Mouse (Mus musculus) heart, embryonic 11.5 days (tissue): ENCODE results near the gene Dapk1. TPM values are rescaled to one million over a fixed set of nuclear protein-coding genes. Genes with fewer than 3 reads are reported as not detected.

Experiments used
- ATAC-seq: fragments of 200-750 bp; cut with Nextera tagmentation; replicated peaks from 2 replicates; pipeline ENCODE4 v1.8.0; 2017; ENCODE audit warnings: moderate library complexity; ENCODE audit not compliant: insufficient number of reproducible peaks, low FRiP score, low TSS enrichment
- H3K27ac ChIP-seq: fragments of 300-500 bp; sonication (generic); 2 replicates; pipeline ENCODE4 v1.5.1; 2014; ENCODE audit warnings: mild to moderate bottlenecking, low read depth, low read length
- H3K27me3 ChIP-seq: fragments of 300-500 bp; sonication (generic); 2 replicates; pipeline ENCODE4 v1.6.1; 2014; ENCODE audit warnings: mild to moderate bottlenecking, low read length, mixed read lengths; ENCODE audit not compliant: control insufficient read depth, insufficient read depth
- H3K36me3 ChIP-seq: fragments of 300-500 bp; sonication (generic); 2 replicates; pipeline ENCODE4 v1.6.1; 2014; ENCODE audit warnings: mild to moderate bottlenecking, low read length, moderate library complexity, mixed read lengths; ENCODE audit not compliant: control insufficient read depth, insufficient read depth
- H3K4me1 ChIP-seq: fragments of 300-500 bp; sonication (generic); 2 replicates; pipeline ENCODE4 v1.6.1; 2014; ENCODE audit warnings: low read length; ENCODE audit not compliant: control insufficient read depth, insufficient read depth
- H3K4me2 ChIP-seq: fragments of 300-500 bp; sonication (generic); 2 replicates; pipeline ENCODE4 v1.6.1; 2014; ENCODE audit warnings: mild to moderate bottlenecking, moderate library complexity
- H3K4me3 ChIP-seq: fragments of 300-500 bp; sonication (generic); 2 replicates; pipeline ENCODE4 v1.5.1; 2014; ENCODE audit warnings: low read depth, low read length
- H3K9ac ChIP-seq: fragments of 300-500 bp; sonication (generic); 2 replicates; pipeline ENCODE4 v1.6.1; 2014; ENCODE audit warnings: mild to moderate bottlenecking, low read depth, low read length, moderate library complexity
- H3K9me3 ChIP-seq: fragments of 300-500 bp; sonication (generic); replicated peaks from 2 replicates; pipeline ENCODE4 v1.6.1; 2016; ENCODE audit warnings: low read length; ENCODE audit not compliant: control insufficient read depth
- WGBS: fragments of 180-500 bp; shearing (Covaris S2); extraction: QIAGEN DNeasy Blood & Tissue Kit; methylation state at CpG from one replicate; pipeline ENCODE4 v1.1.7; 2014; ENCODE audit not compliant: insufficient replicate concordance; 5-methylcytosine and 5-hydroxymethylcytosine counted together
- polyA plus RNA-seq: library from polyadenylated mRNA; unstranded; fragments of >200 nt; fragmentation: Nextera tagmentation; extraction: Ambion mirVana; gene quantifications from 2 replicates; pipeline ENCODE4 v1.2.1, GENCODE M21; 2014

The Dapk1 gene
- polyA plus RNA-seq, 1 experiment from 2014 or later = 9.8 TPM

GRCm38 (mm10) chr13:60696323-60696722, 94.6 kb downstream of the Dapk1 start:
- Histone ChIP-seq H3K4me1 (peaks cover 14% of the 10 kb centered on the region), H3K27me3 (no peaks in the 10 kb centered on the region), H3K4me3 (no peak overlapping the region), H3K4me2 (no peak overlapping the region), H3K27ac (no peak overlapping the region), H3K36me3 (no peaks in the 10 kb centered on the region), H3K9ac (no peak overlapping the region), H3K9me3 (no peaks in the 10 kb centered on the region; the same call in 1 of the 2 replicates)
- 80% methylated on average over 14 of the region's 14 CpGs for WGBS
- ATAC-seq = no peak

DNA sequence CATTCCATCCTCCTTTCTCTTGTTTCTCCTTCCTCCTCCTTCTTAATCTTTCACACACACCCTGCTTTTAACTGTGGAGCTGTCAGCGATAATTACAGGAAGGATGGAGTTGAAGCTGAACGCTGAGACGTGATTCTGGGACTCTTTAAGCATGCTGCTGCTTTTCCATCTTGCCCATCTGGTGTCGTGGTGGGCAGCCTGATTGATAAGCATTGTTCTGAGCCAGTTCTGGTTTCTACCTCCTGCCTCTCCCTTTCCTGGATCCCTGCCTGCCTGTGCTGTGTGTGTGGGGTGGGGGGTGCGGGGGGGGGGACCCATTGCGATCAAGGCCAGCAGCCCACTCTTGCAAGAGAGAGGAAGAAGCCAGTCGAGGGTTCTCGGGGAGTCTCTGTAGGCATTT, 95.0 kb downstream of the Dapk1 start:
- Histone ChIP-seq H3K4me2 (no peak overlapping the region), H3K9me3 (no peaks in the 10 kb centered on the region; the same call in 1 of the 2 replicates), H3K36me3 (no peaks in the 10 kb centered on the region), H3K4me3 (no peak overlapping the region), H3K4me1 (peaks cover 14% of the 10 kb centered on the region), H3K27ac (no peak overlapping the region), H3K9ac (no peak overlapping the region), H3K27me3 (no peaks in the 10 kb centered on the region)
- no peak for ATAC-seq
- WGBS = 54% methylated on average over 8 of the region's 8 CpGs

DNA sequence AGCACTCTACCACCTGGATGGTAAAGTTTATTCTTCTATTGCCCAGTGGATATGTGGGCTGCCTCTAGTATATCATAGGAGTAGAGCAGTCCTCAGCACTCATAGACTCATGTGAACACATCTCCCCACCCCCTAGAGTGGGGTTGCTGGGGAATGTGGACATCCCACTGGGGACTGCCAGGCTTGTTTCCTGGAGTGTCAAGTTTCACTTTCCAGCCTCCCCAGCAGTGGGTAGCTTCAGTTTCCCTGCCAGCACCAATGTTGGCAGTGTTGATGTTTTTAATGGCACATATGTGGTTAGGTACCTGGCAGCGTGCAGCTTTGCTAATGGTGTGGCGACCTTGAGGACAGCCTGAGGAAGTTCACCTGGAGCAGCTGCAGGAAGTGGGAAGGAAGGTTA, 96.3 kb downstream of the Dapk1 start:
- Histone ChIP-seq H3K4me1 (peaks cover 14% of the 10 kb centered on the region), H3K4me2 (no peak overlapping the region), H3K4me3 (no peak overlapping the region), H3K9ac (no peak overlapping the region), H3K9me3 (no peaks in the 10 kb centered on the region), H3K27ac (no peak overlapping the region), H3K36me3 (no peaks in the 10 kb centered on the region), H3K27me3 (no peaks in the 10 kb centered on the region)
- no peak for ATAC-seq
- WGBS = 86% methylated on average over 2 of the region's 2 CpGs

- no peak for ATAC-seq
- Histone ChIP-seq H3K9me3 (no peaks in the 10 kb centered on the region), H3K27me3 (no peaks in the 10 kb centered on the region), H3K9ac (no peak overlapping the region), H3K4me2 (no peak overlapping the region), H3K4me1 (peaks cover 2% of the 10 kb centered on the region; the same call in 1 of the 2 replicates), H3K27ac (no peak overlapping the region), H3K36me3 (no peaks in the 10 kb centered on the region), H3K4me3 (no peak overlapping the region)
- 87% methylated on average over 12 of the region's 12 CpGs for WGBS
Observed at GRCm38 (mm10) chr13:60701671-60702171, 100.0 kb downstream of the Dapk1 start.

GRCm38 (mm10) chr13:60707541-60708468, 106.1 kb downstream of the Dapk1 start:
- H3K4me3 ChIP-seq = no peak overlapping the region
- H3K36me3 ChIP-seq = no peaks in the 10 kb centered on the region
- H3K9ac ChIP-seq = no peak overlapping the region
- H3K4me1 ChIP-seq = no peaks in the 10 kb centered on the region
- no peaks in the 10 kb centered on the region for H3K9me3 ChIP-seq
- no peak overlapping the region for H3K4me2 ChIP-seq
- ATAC-seq = no peak
- WGBS = 80% methylated on average over 16 of the region's 16 CpGs
- no peaks in the 10 kb centered on the region for H3K27me3 ChIP-seq
- no peak overlapping the region for H3K27ac ChIP-seq

GRCm38 (mm10) chr13:60709136-60709535, 107.4 kb downstream of the Dapk1 start:
- no peak overlapping the region for H3K9ac ChIP-seq
- H3K27me3 ChIP-seq = no peaks in the 10 kb centered on the region
- 69% methylated on average over 6 of the region's 6 CpGs for WGBS
- H3K27ac ChIP-seq = no peak overlapping the region
- H3K4me2 ChIP-seq = no peak overlapping the region
- no peaks in the 10 kb centered on the region for H3K9me3 ChIP-seq
- H3K4me3 ChIP-seq = no peak overlapping the region
- no peak for ATAC-seq
- H3K36me3 ChIP-seq = no peaks in the 10 kb centered on the region
- H3K4me1 ChIP-seq = no peaks in the 10 kb centered on the region

GRCm38 (mm10) chr13:60710963-60711362, 109.2 kb downstream of the Dapk1 start:
- Histone ChIP-seq H3K27ac (no peak overlapping the region), H3K4me1 (no peaks in the 10 kb centered on the region), H3K4me2 (no peak overlapping the region), H3K4me3 (no peak overlapping the region), H3K27me3 (no peaks in the 10 kb centered on the region), H3K9ac (no peak overlapping the region), H3K36me3 (no peaks in the 10 kb centered on the region), H3K9me3 (no peaks in the 10 kb centered on the region)
- 77% methylated on average over 3 of the region's 3 CpGs for WGBS
- ATAC-seq = no peak

GRCm38 (mm10) chr13:60713537-60713936, 111.8 kb downstream of the Dapk1 start:
- H3K4me1 ChIP-seq = no peaks in the 10 kb centered on the region
- H3K27ac ChIP-seq = no peak overlapping the region
- no peaks in the 10 kb centered on the region for H3K36me3 ChIP-seq
- no peak overlapping the region for H3K9ac ChIP-seq
- no peak overlapping the region for H3K4me3 ChIP-seq
- 83% methylated on average over 4 of the region's 4 CpGs for WGBS
- no peaks in the 10 kb centered on the region for H3K9me3 ChIP-seq
- no peaks in the 10 kb centered on the region for H3K27me3 ChIP-seq
- no peak overlapping the region for H3K4me2 ChIP-seq
- ATAC-seq = no peak
